Mouse (Mus musculus) right cerebral cortex, adult 2 months (tissue): Measurements from ENCODE around the gene Rnf38.

Experiments used
- DNase-seq, 2 experiments: peaks; one replicate each; pipeline ENCODE4 v3.0.0; 2021 to 2022; ENCODE audit warnings: low spot score in 2 of 2

The Rnf38 gene

GRCm38 (mm10) chr4:44119410-44120201, 114.0 kb downstream of the Rnf38 start:
- no peak for DNase-seq

GRCm38 (mm10) chr4:44115046-44115445, 118.5 kb downstream of the Rnf38 start:
- DNase-seq: no peak

- no peak for DNase-seq
Measured at GRCm38 (mm10) chr4:44113393-44114138, 120.0 kb downstream of the Rnf38 start.

- no peak for DNase-seq
Measured at GRCm38 (mm10) chr4:44112741-44113140, 120.8 kb downstream of the Rnf38 start.

- DNase-seq: no peak
Measured at GRCm38 (mm10) chr4:44110771-44111170, 122.8 kb downstream of the Rnf38 start.

GRCm38 (mm10) chr4:44108297-44108696, 125.3 kb downstream of the Rnf38 start:
- no peak for DNase-seq

- DNase-seq: no peak
Measured at GRCm38 (mm10) chr4:44107339-44107738, 126.2 kb downstream of the Rnf38 start.

- no peak for DNase-seq
Measured at GRCm38 (mm10) chr4:44106297-44106821, 127.2 kb downstream of the Rnf38 start.

GRCm38 (mm10) chr4:44104195-44104917, 129.2 kb downstream of the Rnf38 start:
- DNase-seq: no peak

GRCm38 (mm10) chr4:44103620-44104019, 130.0 kb downstream of the Rnf38 start:
- DNase-seq: no peak

- DNase-seq: no peak
Measured at GRCm38 (mm10) chr4:44097576-44098335, 135.8 kb downstream of the Rnf38 start.

- no peak for DNase-seq
Measured at GRCm38 (mm10) chr4:44094475-44094874, 139.1 kb downstream of the Rnf38 start.

- DNase-seq: no peak
Measured at GRCm38 (mm10) chr4:44092359-44092758, 141.2 kb downstream of the Rnf38 start.

- DNase-seq: no peak
Measured at GRCm38 (mm10) chr4:44085566-44085965, 148.0 kb downstream of the Rnf38 start.

- no peak for DNase-seq
Measured at GRCm38 (mm10) chr4:44084602-44085325, 148.8 kb downstream of the Rnf38 start.

- DNase-seq: no peak
Measured at GRCm38 (mm10) chr4:44083945-44084344, 149.6 kb downstream of the Rnf38 start, which contains the start of gene Gne. Gene Gne (minus strand): TSS chr4:44084177.

GRCm38 (mm10) chr4:44078358-44078933, 155.1 kb downstream of the Rnf38 start:
- DNase-seq: no peak
